Mouse (Mus musculus): ENCODE measurements at regions not wholly inside any gene's neighbourhood (a gene's known extent, or its start where the extent isn't known, plus 50 kb on each side); places are given as distances from the start of the nearest gene placed in this dataset.

GRCm38 (mm10) chr5:52309317-52310060 lies 54.1 kb upstream of the Sod3 start:
- TF ChIP-seq POLR2A (IDR thresholded peaks at IDR 0.05; ENCODE audit: insufficient read depth, low read depth, low read length): no peak
- no peak for TF ChIP-seq CTCF (IDR thresholded peaks at IDR 0.05; ENCODE audit: insufficient read depth, low read depth, low read length)

Data from olfactory bulb, adult 2 months (tissue).